Mouse (Mus musculus): ENCODE data around the gene Erbb3. TPM values are rescaled to one million over a fixed set of nuclear protein-coding genes. Genes with fewer than 3 reads are reported as not detected.
"Not testable (repeated sequence)": the region's sequence is repeated elsewhere in the genome, so short reads cannot be mapped to it uniquely, and the experiment has no call there.

Erbb3 gene
- 5.1 and 11.8 TPM in 2 replicates for polyA plus RNA-seq (2014; fragmentation: Nextera tagmentation; extraction: Ambion mirVana)

DNA sequence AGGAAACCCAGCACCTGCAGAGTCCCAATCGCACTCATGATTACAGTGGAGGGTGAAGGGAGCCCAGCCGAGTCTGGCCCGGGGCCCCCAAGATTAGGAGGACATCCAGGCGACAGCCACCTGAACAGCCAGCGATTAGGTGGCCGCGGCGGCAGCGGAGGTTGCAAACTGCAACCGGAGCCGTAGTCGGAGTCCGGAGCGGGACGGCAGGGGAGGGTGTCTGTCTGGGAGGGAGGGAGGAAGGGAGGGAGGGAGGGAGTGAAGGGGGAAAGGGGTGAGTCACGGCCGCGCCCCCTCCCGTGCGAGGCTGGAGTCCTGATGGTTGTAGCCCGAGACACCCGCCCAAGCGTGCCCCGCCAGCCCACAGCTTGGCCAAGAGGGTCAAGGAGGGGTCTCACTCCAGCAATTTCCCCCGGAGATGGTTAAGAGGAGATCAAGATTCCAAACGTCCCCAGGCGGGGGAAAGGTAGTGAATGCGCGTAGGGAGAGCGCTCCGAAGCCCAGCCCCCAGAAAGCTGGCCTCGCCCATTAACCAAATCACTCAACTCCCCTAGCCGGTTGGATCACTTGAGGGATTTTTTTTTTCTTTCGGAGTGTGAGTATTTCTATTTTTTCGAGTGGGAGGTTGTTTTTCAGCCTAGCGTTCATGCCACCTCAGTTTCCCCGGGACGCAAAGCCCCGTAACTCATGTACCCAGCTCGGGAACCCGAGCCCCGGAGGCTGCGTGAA lies at the start of gene Erbb3:
TSS of gene Erbb3 (minus strand) at position 189 of the 729 bp plus-strand sequence.
- Histone ChIP-seq H3K36me3 (ENCODE audit: control insufficient read depth, insufficient read depth, low read length) (no peaks in the 10 kb centered on the region), H3K4me1 (ENCODE audit: control insufficient read depth, insufficient read depth, low read length) (0 out of 2 replicates have a peak, but pooled peaks cover 3% of the 10 kb centered on the region), H3K4me2 (replicated peaks; ENCODE audit: low read depth, low read length) (peak within 1 kb of the TSS; percentile 97), H3K27ac (ENCODE audit: low read depth, low read length) (peak within 1 kb of the TSS; percentile 85), H3K4me3 (ENCODE audit: low read length) (peak within 1 kb of the TSS; percentile 71), H3K27me3 (ENCODE audit: control insufficient read depth, insufficient read depth, low read length) (peaks cover 25% of the 10 kb centered on the region), H3K9ac (ENCODE audit: low read depth, low read length) (peak within 1 kb of the TSS; percentile 60), H3K9me3 (ENCODE audit: control insufficient read depth, low read length) (no peaks in the 10 kb centered on the region)
- ATAC-seq (ENCODE audit: low FRiP score, low TSS enrichment) = peak; percentile 69
- under 1% methylated on average over 43 of the region's 43 CpGs for WGBS

DNA sequence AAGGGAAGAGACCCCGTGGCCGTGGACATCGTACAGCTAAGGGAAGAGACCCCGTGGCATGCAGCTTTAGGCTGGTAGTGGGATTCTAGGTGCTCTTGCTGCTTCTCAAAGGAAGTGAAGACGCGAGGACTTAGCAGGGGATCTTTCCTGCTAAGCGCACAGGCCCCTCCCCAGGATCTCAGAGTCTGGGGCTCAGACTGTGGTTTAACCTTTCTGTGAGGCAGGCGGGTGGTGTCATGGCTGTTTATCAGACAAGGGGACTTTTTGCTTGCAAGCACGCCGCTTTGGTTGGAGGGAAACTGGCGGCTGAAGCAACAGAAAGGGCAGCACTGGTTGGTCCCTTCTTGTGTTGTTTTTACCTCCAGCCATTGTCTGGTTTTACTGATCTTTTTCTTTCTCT lies 47.6 kb upstream of the Erbb3 start:
- no peaks in the 10 kb centered on the region for H3K9me3 ChIP-seq (ENCODE audit: control insufficient read depth, low read length)
- no peak overlapping the region for H3K9ac ChIP-seq (ENCODE audit: low read depth, low read length)
- H3K36me3 ChIP-seq (ENCODE audit: control insufficient read depth, insufficient read depth, low read length) = peaks cover 5% of the 10 kb centered on the region; the same call in 1 of the 2 replicates
- H3K4me1 ChIP-seq (ENCODE audit: control insufficient read depth, insufficient read depth, low read length) = 0 out of 2 replicates have a peak, but pooled peaks cover 3% of the 10 kb centered on the region
- H3K4me2 ChIP-seq (replicated peaks; ENCODE audit: low read depth, low read length) = no peak overlapping the region
- no peak for ATAC-seq (ENCODE audit: low FRiP score, low TSS enrichment)
- no peak overlapping the region for H3K27ac ChIP-seq (ENCODE audit: low read depth, low read length)
- no peaks in the 10 kb centered on the region for H3K27me3 ChIP-seq (ENCODE audit: control insufficient read depth, insufficient read depth, low read length)
- no peak overlapping the region for H3K4me3 ChIP-seq (ENCODE audit: low read length)
- 22% methylated on average over 11 of the region's 11 CpGs for WGBS

DNA sequence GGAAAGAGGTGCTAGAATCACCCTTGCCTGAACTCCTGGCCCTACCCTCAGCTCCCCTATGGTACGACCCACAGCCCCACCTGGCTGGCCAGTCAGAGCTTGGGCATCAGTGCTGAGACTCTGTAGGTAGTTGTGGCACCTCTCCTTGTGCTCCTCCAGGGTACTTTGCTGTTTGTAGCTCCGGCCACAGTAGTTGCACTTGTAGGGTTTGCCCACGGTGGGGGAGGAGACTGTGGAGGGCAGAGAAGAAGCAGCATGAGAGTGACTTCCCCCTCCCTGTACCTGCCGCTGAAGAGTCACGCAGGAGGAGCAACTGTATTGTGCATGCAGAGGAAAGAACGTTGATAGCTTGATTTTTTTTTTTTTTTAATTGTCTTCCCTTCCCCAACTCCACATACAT lies 47.1 kb upstream of the Erbb3 start:
- Histone ChIP-seq H3K4me1 (ENCODE audit: control insufficient read depth, insufficient read depth, low read length) (0 out of 2 replicates have a peak, but pooled peaks cover 3% of the 10 kb centered on the region), H3K4me3 (ENCODE audit: low read length) (no peak overlapping the region), H3K27ac (ENCODE audit: low read depth, low read length) (no peak overlapping the region), H3K9ac (ENCODE audit: low read depth, low read length) (no peak overlapping the region), H3K36me3 (ENCODE audit: control insufficient read depth, insufficient read depth, low read length) (peaks cover 5% of the 10 kb centered on the region; the same call in 1 of the 2 replicates), H3K4me2 (replicated peaks; ENCODE audit: low read depth, low read length) (no peak overlapping the region), H3K27me3 (ENCODE audit: control insufficient read depth, insufficient read depth, low read length) (no peaks in the 10 kb centered on the region), H3K9me3 (ENCODE audit: control insufficient read depth, low read length) (no peaks in the 10 kb centered on the region)
- WGBS = 59% methylated on average over 6 of the region's 6 CpGs
- ATAC-seq (ENCODE audit: low FRiP score, low TSS enrichment) = no peak

DNA sequence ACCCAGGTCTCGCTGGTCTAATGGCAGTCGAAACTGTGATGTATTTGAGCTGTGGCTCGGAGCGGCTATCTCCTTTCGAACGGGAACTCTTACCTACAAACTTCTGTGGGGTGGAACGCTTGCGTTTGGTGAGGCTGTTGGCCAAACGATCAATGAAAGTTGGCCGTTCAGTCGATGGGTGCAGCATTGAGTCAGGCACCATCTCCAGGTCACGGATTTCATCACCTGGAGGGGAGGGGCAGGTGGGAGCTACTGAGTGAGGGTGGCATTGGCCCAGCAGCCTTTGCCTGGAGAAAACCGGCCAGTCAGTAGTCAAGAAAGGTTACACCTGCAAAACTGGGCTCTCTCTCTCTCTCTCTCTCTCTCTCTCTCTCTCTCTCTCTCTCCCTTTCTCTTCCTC lies 46.2 kb upstream of the Erbb3 start:
- ATAC-seq (ENCODE audit: low FRiP score, low TSS enrichment) = no peak
- WGBS = 94% methylated on average over 13 of the region's 13 CpGs
- peaks cover 5% of the 10 kb centered on the region; the same call in 1 of the 2 replicates for H3K36me3 ChIP-seq (ENCODE audit: control insufficient read depth, insufficient read depth, low read length)

DNA sequence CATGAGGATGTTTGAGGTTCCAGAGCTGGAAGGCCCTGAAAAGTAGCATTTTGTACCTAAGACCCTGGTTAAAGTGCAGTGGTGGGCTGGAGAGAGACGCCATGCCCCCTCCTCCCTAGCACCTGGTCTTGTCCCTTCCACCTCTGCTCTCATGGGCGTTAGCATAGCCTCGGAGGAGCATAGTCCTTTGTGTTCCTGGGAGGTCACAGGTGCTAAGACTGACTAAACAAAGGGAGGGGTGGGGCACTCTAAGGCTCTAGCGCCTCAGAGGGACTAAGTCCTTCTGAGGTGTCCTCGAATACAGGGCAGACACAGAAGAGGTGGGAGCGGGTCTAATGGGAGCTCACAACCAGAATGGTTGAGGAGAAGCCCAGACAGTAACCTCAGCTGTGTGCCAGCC lies 42.1 kb upstream of the Erbb3 start:
- H3K4me1 ChIP-seq (ENCODE audit: control insufficient read depth, insufficient read depth, low read length) = no peaks in the 10 kb centered on the region
- no peak overlapping the region for H3K9ac ChIP-seq (ENCODE audit: low read depth, low read length)
- no peak for ATAC-seq (ENCODE audit: low FRiP score, low TSS enrichment)
- H3K27me3 ChIP-seq (ENCODE audit: control insufficient read depth, insufficient read depth, low read length) = no peaks in the 10 kb centered on the region
- H3K9me3 ChIP-seq (ENCODE audit: control insufficient read depth, low read length) = no peaks in the 10 kb centered on the region
- no peak overlapping the region for H3K4me2 ChIP-seq (replicated peaks; ENCODE audit: low read depth, low read length)
- H3K4me3 ChIP-seq (ENCODE audit: low read length) = no peak overlapping the region
- H3K27ac ChIP-seq (ENCODE audit: low read depth, low read length) = no peak overlapping the region
- WGBS = 35% methylated on average over 6 of the region's 6 CpGs
- peaks cover 3% of the 10 kb centered on the region; the same call in 1 of the 2 replicates for H3K36me3 ChIP-seq (ENCODE audit: control insufficient read depth, insufficient read depth, low read length)

More for the DNA sequence above, 46.2 kb upstream of the Erbb3 start:
- Histone ChIP-seq H3K27ac (ENCODE audit: low read depth, low read length) (no peak overlapping the region), H3K27me3 (ENCODE audit: control insufficient read depth, insufficient read depth, low read length) (no peaks in the 10 kb centered on the region), H3K4me3 (ENCODE audit: low read length) (no peak overlapping the region), H3K4me2 (replicated peaks; ENCODE audit: low read depth, low read length) (no peak overlapping the region), H3K9me3 (ENCODE audit: control insufficient read depth, low read length) (no peaks in the 10 kb centered on the region), H3K9ac (ENCODE audit: low read depth, low read length) (no peak overlapping the region), H3K4me1 (ENCODE audit: control insufficient read depth, insufficient read depth, low read length) (0 out of 2 replicates have a peak, but pooled peaks cover 3% of the 10 kb centered on the region)

DNA sequence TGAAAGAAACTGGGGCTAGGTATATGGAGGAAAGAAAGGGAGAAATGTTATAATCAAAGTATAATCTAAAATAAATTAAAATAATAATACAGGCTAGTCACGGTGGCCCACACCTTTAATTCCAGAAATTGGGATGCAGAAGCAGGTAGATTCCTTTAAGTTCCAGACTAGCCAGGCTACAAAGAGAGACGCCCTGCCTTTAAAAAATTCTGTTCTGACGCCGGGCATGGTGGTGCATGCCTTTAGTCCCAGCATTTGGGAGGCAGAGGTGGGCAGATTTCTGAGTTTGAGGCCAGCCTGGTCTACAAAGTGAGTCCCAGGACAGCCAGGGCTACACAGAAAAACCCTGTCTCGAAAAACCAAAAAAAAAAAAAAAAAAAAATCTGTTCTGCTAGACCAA lies 40.9 kb upstream of the Erbb3 start:
- 84% methylated on average over 5 of the region's 5 CpGs for WGBS
- not testable (repeated sequence) for ATAC-seq (ENCODE audit: low FRiP score, low TSS enrichment); H3K9me3 ChIP-seq (ENCODE audit: control insufficient read depth, low read length); H3K27ac ChIP-seq (ENCODE audit: low read depth, low read length); H3K36me3 ChIP-seq (ENCODE audit: control insufficient read depth, insufficient read depth, low read length); H3K27me3 ChIP-seq (ENCODE audit: control insufficient read depth, insufficient read depth, low read length); H3K9ac ChIP-seq (ENCODE audit: low read depth, low read length); H3K4me2 ChIP-seq (replicated peaks; ENCODE audit: low read depth, low read length); H3K4me1 ChIP-seq (ENCODE audit: control insufficient read depth, insufficient read depth, low read length); H3K4me3 ChIP-seq (ENCODE audit: low read length)

DNA sequence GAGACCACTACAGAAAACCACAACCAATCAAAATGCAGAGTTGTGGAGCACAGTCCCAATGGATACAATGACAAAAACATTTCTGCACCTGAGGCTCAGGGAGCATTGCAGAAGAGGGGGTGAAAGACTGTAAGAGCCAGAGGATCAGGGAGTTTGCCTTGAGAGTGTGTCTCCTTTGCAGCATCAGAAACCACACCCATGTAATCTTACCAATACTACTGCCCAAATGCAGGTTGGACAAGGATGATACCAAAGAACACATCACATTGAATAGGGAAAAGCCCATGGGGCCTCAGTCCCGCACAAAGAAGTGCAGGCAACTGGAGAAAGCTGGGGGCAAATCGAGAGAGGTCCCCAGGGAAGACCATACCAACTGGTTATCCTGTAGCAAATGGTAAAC lies 40.3 kb upstream of the Erbb3 start:
- Histone ChIP-seq H3K9me3 (ENCODE audit: control insufficient read depth, low read length) (no peaks in the 10 kb centered on the region), H3K9ac (ENCODE audit: low read depth, low read length) (no peak overlapping the region), H3K27ac (ENCODE audit: low read depth, low read length) (no peak overlapping the region), H3K27me3 (ENCODE audit: control insufficient read depth, insufficient read depth, low read length) (no peaks in the 10 kb centered on the region), H3K4me3 (ENCODE audit: low read length) (no peak overlapping the region), H3K4me2 (replicated peaks; ENCODE audit: low read depth, low read length) (no peak overlapping the region), H3K36me3 (ENCODE audit: control insufficient read depth, insufficient read depth, low read length) (peaks cover 8% of the 10 kb centered on the region), H3K4me1 (ENCODE audit: control insufficient read depth, insufficient read depth, low read length) (no peaks in the 10 kb centered on the region; the same call in 1 of the 2 replicates)
- no peak for ATAC-seq (ENCODE audit: low FRiP score, low TSS enrichment)
- 87% methylated on average over 2 of the region's 2 CpGs for WGBS

DNA sequence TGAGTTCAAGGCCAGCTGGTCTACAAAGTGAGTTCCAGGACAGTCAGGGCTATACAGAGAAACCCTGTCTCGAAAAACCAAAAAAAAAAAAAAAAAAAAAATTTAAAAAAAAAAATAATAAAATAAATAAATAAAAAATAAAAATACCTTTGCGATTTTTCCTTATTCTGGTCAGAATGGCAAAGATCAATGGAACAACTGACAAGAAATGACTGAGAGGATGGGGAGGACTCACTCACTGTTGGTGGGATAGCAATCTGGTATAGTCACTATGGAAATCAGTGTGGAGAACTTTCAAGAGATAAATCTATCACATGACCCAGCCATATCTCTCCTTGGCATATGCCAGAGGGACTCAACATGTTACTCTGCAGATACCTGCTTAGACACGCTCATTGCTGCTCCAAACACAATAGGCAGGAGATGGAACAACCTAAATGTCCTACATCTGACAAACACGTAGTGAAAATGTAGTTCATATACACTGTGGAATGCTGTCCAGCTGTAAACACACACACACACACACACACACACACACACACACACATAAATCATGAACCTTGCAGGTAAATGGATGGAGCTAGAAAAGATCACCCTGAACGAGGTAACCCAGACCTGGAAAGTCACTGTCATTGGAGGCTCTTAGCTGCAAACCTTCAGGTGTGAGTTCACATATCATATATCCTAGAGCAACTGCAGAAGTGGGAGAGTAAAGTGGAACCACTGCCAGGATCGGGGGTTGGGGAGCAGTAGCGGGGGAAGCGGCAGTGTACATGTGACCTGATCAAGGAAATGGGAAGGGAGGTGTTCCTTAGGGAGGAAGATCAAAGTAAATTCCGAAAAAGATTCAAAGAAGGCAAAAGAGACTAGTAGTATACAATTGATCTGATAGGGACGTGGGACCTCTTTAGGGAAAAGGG lies 38.2 kb upstream of the Erbb3 start:
- Histone ChIP-seq H3K9ac (ENCODE audit: low read depth, low read length) (no peak overlapping the region), H3K4me3 (ENCODE audit: low read length) (no peak overlapping the region), H3K4me1 (ENCODE audit: control insufficient read depth, insufficient read depth, low read length) (no peaks in the 10 kb centered on the region; the same call in 1 of the 2 replicates), H3K9me3 (ENCODE audit: control insufficient read depth, low read length) (no peaks in the 10 kb centered on the region), H3K4me2 (replicated peaks; ENCODE audit: low read depth, low read length) (no peak overlapping the region), H3K36me3 (ENCODE audit: control insufficient read depth, insufficient read depth, low read length) (peaks cover 24% of the 10 kb centered on the region), H3K27ac (ENCODE audit: low read depth, low read length) (no peak overlapping the region), H3K27me3 (ENCODE audit: control insufficient read depth, insufficient read depth, low read length) (no peaks in the 10 kb centered on the region)
- WGBS = 81% methylated on average over 10 of the region's 10 CpGs
- no peak for ATAC-seq (ENCODE audit: low FRiP score, low TSS enrichment)

Data from kidney, embryonic 14.5 days (tissue).